Mouse (Mus musculus): ENCODE results near the gene Smarcc2.

GRCm38 (mm10) chr10:128490232-128490631, 31.2 kb downstream of the Smarcc2 start:
- TF ChIP-seq POLR2A (IDR thresholded peaks at IDR 0.05; ENCODE audit: borderline replicate concordance, extremely low read depth, insufficient read depth, insufficient read length, poor library complexity, severe bottlenecking) (no peak), CTCF (IDR thresholded peaks at IDR 0.05; ENCODE audit: borderline replicate concordance, extremely low read depth, insufficient read depth, insufficient read length) (no peak)
